Mouse (Mus musculus) kidney, postnatal 25 days (tissue): ENCODE results near the gene Afdn.
"Not testable (repeated sequence)": the region's sequence is repeated elsewhere in the genome, so short reads cannot be mapped to it uniquely, and the experiment has no call there.

Source experiments
- DNase-seq, 2 experiments: peaks; one replicate each; pipeline ENCODE4 v3.0.0; 2021; ENCODE audit warnings: mixed read lengths in 2 of 2

The Afdn gene

DNA sequence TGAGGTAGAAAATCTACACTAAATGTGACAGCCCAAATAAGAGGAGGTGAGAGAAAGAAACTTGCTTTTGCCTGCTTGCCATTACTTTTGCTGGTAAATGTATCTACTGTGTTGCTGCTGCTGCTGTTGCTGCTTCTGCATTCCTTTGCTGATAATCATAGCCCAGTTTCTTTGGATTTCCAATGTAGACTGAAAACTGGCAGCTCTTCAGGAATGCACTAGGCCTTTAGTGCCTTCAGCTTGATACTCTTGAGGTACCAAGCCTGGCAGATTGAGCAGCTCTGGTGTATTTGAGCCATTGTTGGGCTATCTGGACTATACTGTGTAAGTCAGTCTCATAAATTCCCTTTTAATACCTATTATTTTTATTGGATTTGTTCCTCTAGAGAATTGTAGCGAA, 18.5 kb downstream of the Afdn start:
- no peak for DNase-seq

DNA sequence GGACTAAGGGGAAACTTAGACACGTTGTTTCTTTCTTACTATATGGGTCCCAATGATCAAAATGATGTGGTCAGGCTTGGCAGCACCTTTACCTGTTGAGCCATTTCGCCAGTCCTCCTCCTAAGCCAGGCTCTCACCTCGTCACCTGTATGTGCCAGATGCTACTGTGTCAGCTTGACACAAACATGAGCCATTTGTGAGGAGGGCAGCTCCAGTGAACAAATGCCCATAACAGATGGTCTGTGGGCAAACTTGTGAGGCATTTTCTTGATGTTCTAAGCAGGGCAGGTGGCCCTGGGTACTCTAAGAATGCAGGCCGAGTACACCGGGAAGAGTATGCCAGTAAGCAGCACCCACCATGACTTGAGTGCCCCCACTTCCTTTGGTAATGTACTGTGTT, 21.6 kb downstream of the Afdn start:
- DNase-seq, result no peak

DNA sequence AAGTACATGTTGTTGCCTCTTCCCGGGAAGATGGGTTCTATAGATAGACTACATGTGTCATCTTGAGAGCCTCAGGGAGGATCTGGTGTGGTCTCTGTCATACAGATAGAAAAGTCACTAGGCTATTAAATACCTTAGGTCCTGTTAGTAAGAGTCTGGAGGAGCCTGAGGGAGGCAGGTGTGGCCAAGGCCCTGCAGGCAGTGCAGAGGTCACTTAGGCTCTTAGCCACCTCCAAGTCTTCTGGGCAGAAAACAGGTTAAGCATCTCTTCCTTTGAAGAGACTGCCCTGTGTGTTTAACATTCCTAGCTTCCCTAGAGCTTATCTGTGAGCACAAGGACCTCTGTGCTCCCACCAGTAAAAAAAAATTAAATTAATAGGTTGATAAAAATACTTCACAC, 23.1 kb downstream of the Afdn start:
- no peak for DNase-seq

DNA sequence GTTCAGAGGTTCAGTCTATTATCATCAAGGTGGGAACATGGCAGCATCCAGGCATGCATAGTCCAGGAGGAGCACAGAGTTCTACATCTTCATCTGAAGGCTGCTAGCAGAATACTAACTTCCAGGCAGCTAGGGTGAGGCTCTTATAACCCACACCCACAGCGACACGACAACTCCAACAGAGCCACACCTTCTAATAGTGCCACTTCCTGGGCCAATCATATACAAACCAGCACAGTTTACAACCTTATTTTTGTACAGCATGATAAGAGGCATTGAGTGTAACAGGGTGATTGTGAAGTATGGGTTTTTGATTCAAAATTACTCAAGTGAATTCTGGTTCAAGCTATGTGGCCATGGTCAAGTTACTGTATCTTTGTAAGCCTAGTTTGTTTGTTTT, 29.7 kb downstream of the Afdn start:
- not testable (repeated sequence) for DNase-seq

DNA sequence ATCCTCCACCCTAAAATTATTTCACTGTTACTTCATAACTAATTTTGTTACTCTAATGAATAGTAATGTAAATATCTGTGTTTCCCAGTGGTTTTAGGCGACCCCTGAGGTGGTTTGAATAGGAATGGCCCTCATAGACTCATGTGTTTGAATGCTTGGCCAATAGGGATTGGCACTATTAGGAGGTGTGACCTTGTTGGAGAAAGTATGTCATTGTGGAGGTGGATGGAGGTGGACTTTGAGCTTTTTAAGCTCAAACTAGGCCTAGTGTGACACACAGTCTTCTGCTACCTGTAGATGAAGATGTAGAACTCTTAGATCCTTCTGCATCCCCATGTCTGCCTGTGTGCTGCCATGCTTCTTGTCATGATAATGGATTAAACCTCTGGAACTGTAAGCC, 37.4 kb downstream of the Afdn start:
- DNase-seq, result no peak

DNA sequence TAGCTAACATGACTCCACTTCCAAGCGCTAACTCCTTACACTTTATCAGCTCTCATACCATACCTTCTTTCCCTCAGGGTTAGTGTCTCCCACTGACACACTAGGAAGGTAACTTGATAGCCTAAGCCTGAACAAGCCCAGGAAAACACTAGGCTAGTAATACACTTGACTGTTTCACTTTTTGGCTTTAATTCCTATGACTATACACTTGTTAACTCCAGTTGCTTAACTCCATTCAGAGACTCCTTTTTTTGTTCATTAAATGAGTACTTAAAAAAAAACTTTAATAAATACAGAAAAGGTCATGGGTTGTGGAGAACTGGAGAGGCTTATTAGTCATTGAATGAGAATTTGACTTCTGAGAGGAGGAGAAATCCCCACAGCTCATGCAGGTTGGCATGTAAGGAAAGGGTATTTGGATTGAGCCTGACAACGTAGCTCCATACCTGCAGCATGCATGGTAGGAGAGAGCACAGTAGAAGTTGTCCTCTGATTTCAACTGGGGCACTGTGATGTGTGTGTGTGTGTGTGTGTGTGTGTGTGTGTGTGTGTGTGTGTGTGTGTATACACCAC, 42.6 kb downstream of the Afdn start:
- DNase-seq, result no peak

DNA sequence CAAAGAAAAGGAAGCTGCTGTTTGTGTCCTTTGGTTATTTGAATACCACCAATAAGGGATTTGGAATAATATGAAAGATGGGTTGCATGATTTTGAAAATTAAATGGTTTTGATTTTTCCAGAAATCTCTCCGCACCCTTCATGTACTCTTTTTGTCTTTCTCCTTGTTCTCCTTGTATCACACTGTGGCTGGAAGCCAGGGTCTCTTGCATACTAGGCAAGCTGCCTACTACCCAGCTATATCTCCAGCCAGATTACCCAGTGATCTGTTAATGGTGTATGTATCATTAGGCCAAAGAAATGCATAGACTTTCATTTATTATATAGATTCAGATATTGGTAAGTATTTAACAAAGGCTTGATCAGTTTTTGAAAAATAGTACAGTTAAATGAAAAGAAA, 45.7 kb downstream of the Afdn start:
- DNase-seq, result no peak

DNA sequence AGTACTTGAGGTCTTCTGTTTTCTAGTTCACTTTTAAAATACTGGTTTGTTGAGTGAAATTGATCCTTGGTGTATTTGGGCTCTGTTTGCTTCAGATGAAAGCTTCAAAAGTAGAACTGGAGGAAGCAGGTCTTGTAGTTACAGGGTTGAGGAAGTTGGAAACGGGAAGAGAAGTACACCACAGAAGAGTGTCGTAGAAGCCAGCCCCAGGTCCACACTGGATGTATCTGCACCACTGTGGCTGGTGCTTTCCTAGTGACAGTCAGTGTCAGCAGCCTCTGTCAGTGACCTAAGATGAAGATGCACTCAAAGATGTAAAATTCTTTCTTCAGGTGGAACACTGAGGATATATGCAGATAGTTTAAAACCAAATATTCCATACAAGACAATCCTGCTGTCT, 57.5 kb downstream of the Afdn start:
- DNase-seq, result no peak

DNA sequence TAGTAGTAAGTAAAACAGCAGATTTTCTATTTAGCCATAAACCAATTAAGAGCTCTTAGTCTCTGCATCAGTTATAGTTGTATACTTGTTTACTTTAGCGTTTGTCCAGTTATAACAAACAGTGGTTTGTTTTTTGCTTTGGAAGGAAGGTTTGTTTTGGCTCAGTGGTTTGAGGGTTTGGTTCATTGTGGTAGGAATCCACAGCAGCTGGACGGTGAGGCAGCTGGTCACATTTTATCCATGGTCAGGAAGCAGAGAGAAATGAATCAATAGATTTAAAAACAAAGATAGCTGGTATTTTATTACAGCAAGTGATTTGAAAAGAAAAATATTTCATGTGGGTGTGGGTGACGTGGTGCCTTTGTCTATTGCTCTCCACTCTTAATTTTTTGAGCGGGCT, 59.0 kb downstream of the Afdn start:
- DNase-seq, result no peak

DNA sequence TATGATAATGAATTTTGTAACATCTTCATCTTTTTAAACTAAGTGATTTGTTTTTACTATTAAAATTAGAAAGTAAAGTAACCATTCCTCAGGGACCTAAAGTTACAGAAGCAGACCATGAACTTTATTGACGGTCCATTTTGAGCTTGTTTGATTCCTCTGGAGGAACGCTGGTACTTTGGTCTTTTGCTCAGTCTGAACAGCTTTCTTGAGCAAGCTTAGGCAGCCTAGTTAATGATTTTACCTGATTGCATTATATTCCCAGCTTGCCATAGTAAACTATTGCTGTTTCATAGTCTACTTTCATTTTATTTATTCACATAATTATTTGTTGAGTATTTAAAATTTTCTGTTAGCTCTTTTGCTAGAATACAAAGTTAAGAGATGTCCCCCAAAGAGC, 60.3 kb downstream of the Afdn start:
- no peak for DNase-seq

DNA sequence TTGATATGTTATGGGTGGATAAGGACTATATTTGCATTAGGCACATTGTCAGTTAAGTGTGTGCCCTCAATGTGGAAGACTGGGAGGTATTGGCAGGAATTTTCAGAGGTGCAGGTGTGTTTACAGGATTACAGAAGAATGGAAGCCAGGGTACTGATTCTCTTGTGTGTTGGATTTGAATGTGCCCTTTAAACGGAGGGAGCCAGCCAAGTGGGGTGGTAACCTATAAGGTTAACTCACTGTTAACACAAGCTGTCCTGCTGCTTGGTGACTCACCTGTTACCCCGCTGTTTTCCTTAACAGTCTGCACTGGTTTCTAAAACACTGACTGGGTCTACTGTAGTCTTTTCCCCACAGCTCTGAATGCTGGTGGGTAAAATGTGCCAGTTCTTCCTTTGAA, 65.1 kb downstream of the Afdn start:
- no peak for DNase-seq

DNA sequence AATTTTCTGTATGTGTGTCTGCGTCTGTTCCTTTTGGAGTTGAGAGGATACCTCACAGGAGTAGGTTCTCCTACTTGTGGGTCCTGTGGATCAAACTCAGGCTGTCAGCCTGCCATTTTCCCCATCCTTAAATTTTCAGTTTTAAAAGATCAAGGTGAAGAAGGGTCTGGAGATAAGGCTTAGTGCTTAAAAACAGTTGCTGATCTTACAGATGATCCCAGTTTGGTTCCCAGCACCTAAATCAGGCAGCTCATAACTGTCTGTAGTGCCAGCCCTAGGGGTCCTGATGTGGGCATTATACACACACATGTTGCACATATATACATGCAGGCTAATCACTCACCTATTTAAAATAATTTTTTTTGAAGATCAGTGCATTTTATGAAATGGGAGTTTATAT, 69.9 kb downstream of the Afdn start:
- DNase-seq, result no peak

DNA sequence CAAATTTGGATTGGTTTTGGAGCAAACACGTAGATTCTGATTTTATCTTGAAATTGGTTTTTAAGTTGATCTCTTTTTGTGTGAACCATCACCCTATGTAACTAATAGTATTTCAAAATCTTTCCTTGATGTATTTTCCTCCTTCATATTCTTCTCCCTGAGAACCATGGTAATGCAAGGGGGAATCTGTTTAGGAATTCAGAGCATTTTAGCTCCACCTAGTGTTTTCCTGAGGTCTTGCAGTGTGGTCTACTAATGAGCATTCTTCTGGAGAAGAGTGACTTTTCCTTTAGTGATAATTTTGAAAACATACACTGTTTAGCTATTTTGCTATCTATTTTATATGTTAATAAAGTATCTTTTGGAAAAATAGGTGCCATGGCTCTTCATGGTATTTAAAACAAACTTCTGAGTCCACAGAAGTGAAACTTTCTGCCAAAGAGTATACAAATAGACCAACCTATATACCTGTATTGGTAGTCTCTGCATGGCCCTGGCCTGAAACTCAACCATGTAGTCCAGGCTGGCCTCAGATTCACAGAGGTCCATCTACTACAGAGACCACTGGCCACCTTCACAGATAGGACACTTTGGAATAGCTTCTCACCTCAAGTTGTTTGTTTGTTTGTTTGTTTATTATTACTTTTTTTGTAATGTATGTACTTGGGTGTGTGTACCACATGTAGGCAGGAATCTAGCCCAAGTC, 70.5 kb downstream of the Afdn start:
- peak in 1 of 2 experiments; percentile 67 for DNase-seq

DNA sequence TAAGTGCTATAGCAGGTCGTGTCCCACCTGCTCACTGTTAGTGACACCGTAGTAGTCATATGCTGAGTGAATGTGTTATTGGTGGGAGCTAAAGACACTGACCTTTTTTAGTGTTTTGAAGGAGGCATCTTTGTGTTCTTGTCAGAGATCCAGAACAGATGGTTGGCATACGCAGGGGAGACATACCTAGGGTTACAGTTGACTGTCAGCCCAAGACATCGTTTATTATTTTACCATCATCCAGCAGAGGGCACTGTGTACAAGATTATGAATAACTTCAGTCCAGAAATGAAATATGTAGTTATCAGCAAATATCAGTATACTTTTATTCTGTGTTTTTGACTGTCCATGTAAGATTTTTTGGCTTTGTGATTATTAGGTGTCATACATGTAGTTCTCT, 75.5 kb downstream of the Afdn start:
- DNase-seq, result peak in 1 of 2 experiments; percentile 30

DNA sequence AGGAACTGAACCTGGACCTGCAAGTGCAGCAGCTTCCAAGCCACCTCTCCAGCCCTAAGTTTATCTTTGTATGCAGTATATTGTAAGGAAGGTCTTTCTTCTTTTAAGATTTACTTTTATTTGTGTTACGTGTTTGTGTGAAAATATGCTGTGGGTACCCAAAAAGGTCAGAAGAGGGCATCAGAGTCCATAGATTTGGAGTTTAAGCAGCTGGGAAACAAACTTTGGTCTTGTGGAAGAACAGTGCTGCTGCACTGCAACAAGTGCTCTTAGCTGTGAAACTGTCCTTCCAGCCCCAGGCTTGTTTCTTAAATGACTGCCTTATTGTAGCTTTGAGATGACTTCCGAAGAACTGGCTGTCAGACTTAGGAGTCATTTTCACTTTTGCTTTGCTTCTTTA, 89.8 kb downstream of the Afdn start:
- peak in 1 of 2 experiments; percentile 14 for DNase-seq

DNA sequence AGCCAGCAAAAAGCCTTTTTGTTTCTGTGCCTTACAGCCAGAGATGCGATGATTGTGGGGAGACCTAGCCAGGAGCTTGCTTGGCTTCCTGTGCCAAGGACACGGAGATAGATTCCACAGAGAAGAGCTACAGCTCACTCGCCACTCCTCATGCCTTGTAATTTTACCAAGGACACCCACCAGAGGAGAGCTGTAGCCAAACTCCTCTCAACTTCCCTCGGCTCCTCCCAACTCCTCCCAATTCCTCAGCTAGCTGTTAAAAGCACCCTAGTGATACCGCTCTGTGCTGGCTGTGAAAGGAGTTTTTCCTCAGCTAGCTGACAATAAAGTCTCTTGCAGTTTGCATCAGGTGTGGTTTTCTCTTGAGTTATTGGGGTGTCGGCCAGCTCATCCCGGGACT, 93.5 kb downstream of the Afdn start:
- not testable (repeated sequence) for DNase-seq

DNA sequence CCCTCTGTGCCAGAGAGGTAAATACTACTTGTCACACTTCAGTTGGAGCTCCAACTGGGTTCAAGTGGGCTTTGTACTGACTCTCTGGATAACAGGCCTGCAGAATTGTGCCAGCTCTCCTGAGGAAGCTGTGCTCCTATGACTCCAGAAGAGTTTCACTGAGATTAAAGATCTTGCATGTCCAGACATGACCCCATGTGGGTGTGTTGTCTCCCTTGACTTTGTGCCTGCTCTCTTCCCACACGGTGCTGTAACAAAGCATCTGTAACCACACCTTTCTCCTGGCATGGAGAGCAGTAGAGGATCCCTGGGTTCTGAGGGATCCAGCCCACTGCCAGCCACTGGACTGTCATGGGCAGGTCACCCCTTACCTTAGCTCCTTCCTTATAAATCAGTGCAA, 95.1 kb downstream of the Afdn start:
- DNase-seq, result no peak

DNA sequence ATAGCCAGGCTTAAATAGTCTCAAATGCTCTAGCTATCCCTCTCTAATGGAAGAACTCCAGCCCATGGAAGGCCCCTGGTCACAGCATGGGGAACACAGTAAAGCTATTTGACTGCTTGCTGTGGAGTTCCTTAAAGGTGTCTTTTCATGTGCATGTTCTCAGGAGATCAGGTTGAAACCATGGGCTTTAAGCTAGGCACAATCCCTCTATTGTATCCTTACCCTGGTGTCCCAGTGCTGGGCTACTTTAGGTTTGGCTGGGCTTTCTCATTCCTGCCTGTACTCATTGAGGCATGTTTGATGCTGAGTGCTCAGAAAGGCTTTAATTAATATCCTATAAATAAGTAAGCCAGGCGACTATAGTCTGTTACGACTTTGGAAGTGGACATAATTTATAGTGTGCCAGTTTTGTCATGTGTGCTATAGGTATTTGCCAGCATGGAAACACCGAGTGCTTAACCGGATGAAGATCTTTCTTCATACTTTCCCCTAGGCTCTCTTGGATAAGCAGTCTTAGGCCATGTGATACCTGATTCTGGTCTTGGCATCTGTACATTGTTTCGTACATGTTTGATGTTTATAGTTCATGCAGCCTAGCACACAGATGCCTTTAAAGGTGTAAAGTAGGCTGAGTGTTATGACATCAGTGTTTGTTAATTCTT, 96.2 kb downstream of the Afdn start:
- DNase-seq, result no peak

DNA sequence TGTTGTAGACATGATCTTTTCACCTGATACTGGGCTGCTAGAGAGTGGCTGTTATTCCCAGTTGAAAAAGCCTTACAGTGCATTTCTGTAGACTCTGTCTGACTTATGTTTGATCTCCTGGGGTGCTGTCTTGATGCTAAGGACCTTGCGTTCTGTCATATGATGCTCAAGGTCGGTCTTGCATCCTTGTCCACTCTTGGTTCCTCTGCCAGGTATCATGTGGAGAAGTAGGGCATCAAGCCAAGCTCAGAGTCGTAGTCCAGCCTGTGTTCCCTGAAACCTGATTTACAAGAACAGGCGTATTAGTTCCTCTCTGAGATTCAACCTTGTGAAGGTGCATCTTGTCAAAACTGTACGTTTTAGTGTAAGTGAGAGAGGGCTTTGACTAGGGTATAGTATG, 105.0 kb downstream of the Afdn start:
- DNase-seq, result peak; percentile 50 to 72

DNA sequence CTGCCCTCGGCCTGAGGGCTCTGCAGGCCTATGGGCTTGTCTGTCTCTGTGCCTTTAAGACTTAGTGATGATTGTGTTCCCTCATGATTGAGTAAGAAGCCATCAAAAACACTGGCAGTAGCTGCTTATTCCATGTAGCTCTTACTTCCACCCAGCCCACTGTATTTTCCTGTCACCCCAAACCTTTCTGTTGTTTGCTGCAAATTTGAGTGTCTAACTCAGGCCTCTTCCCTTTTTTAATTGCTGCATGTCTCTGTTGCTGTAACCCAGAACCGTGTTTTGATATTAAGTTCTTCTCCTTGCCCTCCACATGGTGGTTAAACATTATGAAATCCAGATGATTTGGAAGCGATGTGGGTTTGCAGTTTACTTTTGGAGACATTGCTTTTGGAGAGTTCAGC, 106.6 kb downstream of the Afdn start:
- DNase-seq, result no peak

DNA sequence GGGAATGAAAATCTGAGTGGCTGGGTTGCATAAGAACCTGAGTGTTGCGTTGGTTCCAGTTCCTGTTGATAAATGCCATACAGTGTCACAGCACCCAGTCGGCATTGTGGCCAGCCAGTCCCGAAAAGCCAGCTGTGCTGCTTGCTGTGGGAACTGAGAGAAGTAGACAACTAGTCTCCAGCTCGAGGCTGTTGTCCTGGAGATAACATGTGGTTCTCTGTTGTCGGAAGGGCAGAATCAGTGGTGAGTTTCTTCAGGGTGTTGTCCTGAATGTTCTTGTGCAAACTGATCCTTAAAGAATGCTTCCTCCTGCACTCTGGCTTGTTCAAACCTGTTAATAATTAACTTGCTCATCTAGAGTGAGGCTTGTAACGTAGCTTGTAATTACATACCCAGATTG, 107.1 kb downstream of the Afdn start:
- peak; percentile 25 to 66 for DNase-seq

DNA sequence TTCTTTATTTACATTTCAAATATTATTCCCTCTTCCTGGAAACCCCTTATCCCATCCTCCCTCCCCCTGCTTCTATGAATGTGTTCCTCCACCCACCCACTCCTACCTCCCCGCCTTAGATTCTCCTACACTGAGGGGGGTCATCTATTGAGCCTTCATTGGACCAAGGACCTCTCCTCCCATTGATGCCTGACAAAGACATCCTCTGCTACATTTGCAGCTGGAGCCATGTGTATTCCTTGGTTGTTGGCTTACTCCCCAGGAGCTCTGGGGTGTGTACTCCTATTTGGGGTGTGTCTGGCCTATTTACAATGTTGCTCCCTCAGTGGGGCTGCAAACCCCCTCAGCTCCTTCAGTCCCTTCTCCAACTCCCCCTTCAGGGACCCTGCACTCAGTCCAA, 109.9 kb downstream of the Afdn start:
- DNase-seq, result no peak

DNA sequence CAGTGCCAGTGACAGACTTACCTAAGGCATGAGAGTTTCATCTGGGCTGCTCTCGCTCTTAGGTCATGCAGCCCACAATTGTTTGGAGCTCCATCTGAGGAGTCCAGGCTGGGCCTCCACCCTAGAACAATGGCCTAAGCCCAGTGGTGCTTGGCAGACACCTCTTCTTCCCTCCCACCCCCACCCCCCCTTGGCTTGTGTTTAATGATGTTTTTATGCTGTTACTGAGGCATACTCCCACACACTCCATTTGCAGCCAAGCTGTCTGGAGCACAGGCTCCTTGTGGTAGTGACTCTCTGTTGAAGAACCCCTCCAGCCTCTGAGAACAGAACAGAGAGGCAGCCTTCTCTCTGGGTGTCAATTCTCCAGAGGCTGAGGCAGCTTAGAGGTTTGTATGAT, 113.9 kb downstream of the Afdn start:
- peak in 1 of 2 experiments; percentile 28 for DNase-seq

DNA sequence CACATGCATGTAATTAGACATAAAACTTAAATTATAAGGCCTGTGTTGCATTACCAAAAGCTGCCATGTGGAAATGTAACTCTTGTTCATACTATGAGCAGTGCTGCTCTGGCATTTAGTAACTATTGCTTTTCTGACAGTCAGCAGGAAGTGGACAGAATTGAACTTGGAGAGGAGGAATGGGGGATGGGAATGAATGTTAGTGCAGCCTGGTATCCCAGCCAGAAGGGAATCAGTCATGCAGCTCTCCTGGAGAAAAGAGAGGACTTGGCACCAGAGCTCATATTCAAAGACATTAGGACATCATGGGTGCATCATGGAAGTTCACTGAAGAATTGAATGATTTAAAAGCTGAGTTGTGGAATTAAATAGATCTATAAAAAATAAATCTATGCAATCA, 117.1 kb downstream of the Afdn start:
- peak in 1 of 2 experiments; percentile 37 for DNase-seq

DNA sequence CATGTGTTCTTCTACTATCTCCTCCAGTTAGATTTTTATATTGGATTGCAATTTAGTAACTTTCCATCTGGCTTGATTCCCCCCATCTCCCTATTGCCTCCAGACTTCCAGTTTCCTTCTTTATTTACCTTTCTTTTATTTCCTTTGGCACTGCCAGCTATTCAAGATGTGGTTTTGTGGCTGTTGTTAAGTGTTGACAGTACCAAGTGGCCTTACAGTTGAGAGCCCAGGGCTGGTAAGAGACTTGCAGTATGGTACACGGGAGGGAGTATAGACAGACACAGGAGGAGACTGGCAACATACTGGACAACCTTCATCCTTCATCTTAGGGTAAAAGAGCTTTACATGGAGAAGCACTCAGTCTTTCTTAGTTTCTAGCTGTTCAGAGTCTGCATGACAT, 119.4 kb downstream of the Afdn start:
- DNase-seq, result no peak
